Mouse (Mus musculus) embryonic facial prominence, embryonic 13.5 days (tissue): ENCODE measurements around the gene Ankrd22. TPM values are rescaled to one million over a fixed set of nuclear protein-coding genes. Genes with fewer than 3 reads are reported as not detected.

Experiments
- ATAC-seq: fragments of 200-750 bp; cut with Nextera tagmentation; 2 replicates; pipeline ENCODE4 v1.8.0; 2017; ENCODE audit warnings: low read depth; ENCODE audit not compliant: insufficient number of reproducible peaks, insufficient read depth, low FRiP score, low TSS enrichment
- H3K27ac ChIP-seq: fragments of 300-500 bp; sonication (generic); 2 replicates; pipeline ENCODE4 v1.5.1; 2015; ENCODE audit warnings: moderate library complexity, mild to moderate bottlenecking, inconsistent platforms
- H3K27me3 ChIP-seq: fragments of 300-500 bp; sonication (generic); 2 replicates; pipeline ENCODE4 v1.6.1; 2015; ENCODE audit warnings: mild to moderate bottlenecking, inconsistent platforms
- H3K36me3 ChIP-seq: fragments of 300-500 bp; sonication (generic); 2 replicates; pipeline ENCODE4 v1.6.1; 2015; ENCODE audit warnings: mild to moderate bottlenecking, inconsistent platforms
- H3K4me1 ChIP-seq: fragments of 300-500 bp; sonication (generic); 2 replicates; pipeline ENCODE4 v1.6.1; 2015; ENCODE audit warnings: inconsistent platforms
- H3K4me2 ChIP-seq: fragments of 300-500 bp; sonication (generic); 2 replicates; pipeline ENCODE4 v1.6.1; 2015; ENCODE audit warnings: moderate library complexity, mild to moderate bottlenecking, inconsistent platforms
- H3K4me3 ChIP-seq: fragments of 300-500 bp; sonication (generic); 2 replicates; pipeline ENCODE4 v1.5.1; 2015; ENCODE audit warnings: mild to moderate bottlenecking, inconsistent platforms
- H3K9ac ChIP-seq: fragments of 300-500 bp; sonication (generic); 2 replicates; pipeline ENCODE4 v1.6.1; 2015; ENCODE audit warnings: mild to moderate bottlenecking, inconsistent platforms
- H3K9me3 ChIP-seq: fragments of 300-500 bp; sonication (generic); 2 replicates; pipeline ENCODE4 v1.6.1; 2016; ENCODE audit warnings: inconsistent platforms
- WGBS: fragments of 180-500 bp; shearing (Covaris S2); methylation state at CpG from one replicate; pipeline ENCODE4 v1.1.7; 2015; ENCODE audit warnings: mixed read lengths; 5-methylcytosine and 5-hydroxymethylcytosine counted together
- polyA plus RNA-seq: library from polyadenylated mRNA; unstranded; fragments of >200 nt; fragmentation: Nextera tagmentation; extraction: Ambion mirVana; gene quantifications from 2 replicates; pipeline ENCODE4 v1.2.1, GENCODE M21; 2015

Ankrd22 gene
- polyA plus RNA-seq, 1 experiment from 2014 or later, result 3.9 TPM

GRCm38 (mm10) chr19:34198066-34198465, 32.2 kb upstream of the Ankrd22 start:
- H3K27ac ChIP-seq, result no peak overlapping the region
- no peak for ATAC-seq
- no peaks in the 10 kb centered on the region for H3K9me3 ChIP-seq
- H3K27me3 ChIP-seq, result no peaks in the 10 kb centered on the region
- no peak overlapping the region for H3K4me2 ChIP-seq
- H3K4me3 ChIP-seq, result no peak overlapping the region
- H3K9ac ChIP-seq, result no peak overlapping the region
- peaks cover 26% of the 10 kb centered on the region for H3K4me1 ChIP-seq
- no peaks in the 10 kb centered on the region for H3K36me3 ChIP-seq
- 100% methylated on average over 1 of the region's 1 CpGs for WGBS

GRCm38 (mm10) chr19:34195031-34195430, 29.2 kb upstream of the Ankrd22 start:
- WGBS, result 21% methylated on average over 2 of the region's 2 CpGs
- no peaks in the 10 kb centered on the region for H3K36me3 ChIP-seq
- ATAC-seq, result no peak
- peaks cover 31% of the 10 kb centered on the region for H3K4me1 ChIP-seq
- H3K9ac ChIP-seq, result no peak overlapping the region
- no peak overlapping the region for H3K27ac ChIP-seq
- H3K27me3 ChIP-seq, result peaks cover 8% of the 10 kb centered on the region
- H3K4me3 ChIP-seq, result no peak overlapping the region
- no peaks in the 10 kb centered on the region for H3K9me3 ChIP-seq
- H3K4me2 ChIP-seq, result peak overlapping the region; percentile 87; the same call in 1 of the 2 replicates

- peaks cover 10% of the 10 kb centered on the region for H3K27me3 ChIP-seq
- no peak for ATAC-seq
- no peak overlapping the region for H3K9ac ChIP-seq
- H3K9me3 ChIP-seq, result no peaks in the 10 kb centered on the region
- peak overlapping the region; percentile 66 for H3K4me3 ChIP-seq
- WGBS, result 61% methylated on average over 6 of the region's 6 CpGs
- no peak overlapping the region for H3K27ac ChIP-seq
- H3K36me3 ChIP-seq, result no peaks in the 10 kb centered on the region
- peaks cover 31% of the 10 kb centered on the region for H3K4me1 ChIP-seq
- H3K4me2 ChIP-seq, result peak overlapping the region; percentile 87
These were observed 28.4 kb upstream of the Ankrd22 start for GRCm38 (mm10) chr19:34194132-34194745.

DNA sequence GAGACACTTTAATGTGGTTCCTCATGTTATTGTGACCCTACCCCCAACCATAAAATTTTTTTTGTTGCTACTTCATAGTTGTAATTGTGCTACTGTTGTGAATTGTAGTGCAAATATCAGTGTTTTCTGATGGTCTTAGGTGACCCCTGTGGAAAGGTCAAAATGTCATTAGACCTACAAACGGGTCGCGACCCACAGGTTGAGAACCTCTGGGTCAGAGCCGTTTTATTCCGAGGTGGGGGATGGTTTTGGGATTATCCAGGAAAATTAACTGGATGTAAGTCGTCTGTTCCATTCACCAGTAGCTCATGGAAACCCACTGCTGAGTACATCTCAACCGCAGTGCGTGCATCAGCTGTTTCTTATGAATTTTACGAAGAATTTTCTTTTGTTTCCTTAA, 27.8 kb upstream of the Ankrd22 start:
- 26% methylated on average over 9 of the region's 9 CpGs for WGBS
- no peak for ATAC-seq
- Histone ChIP-seq H3K27me3 (peaks cover 10% of the 10 kb centered on the region), H3K9ac (no peak overlapping the region), H3K36me3 (no peaks in the 10 kb centered on the region), H3K4me3 (peak overlapping the region; percentile 66), H3K4me1 (peaks cover 31% of the 10 kb centered on the region), H3K9me3 (no peaks in the 10 kb centered on the region), H3K27ac (no peak overlapping the region), H3K4me2 (peak overlapping the region; percentile 87)

DNA sequence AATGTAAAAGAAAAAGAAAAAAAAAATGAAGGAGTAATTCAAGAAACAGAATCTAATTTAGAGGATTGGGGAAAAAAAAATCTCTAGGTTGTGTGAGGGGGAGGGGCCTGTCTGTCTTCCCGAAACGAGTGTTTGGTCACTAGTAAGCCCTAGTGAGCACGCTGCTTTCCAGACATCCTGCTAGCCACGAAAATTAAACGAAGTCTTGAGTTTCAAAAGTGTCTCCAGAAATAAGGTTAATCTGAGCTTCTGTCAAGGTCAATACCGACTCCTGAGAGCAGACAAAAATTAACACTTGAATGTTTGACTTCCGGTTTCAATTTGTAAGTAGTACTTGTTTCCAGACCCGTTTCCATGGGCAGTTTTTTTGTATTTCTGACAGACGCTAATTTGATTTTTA, 27.3 kb upstream of the Ankrd22 start:
- Histone ChIP-seq H3K4me2 (peak overlapping the region; percentile 87), H3K9me3 (no peaks in the 10 kb centered on the region), H3K4me3 (peak overlapping the region; percentile 66), H3K27me3 (peaks cover 10% of the 10 kb centered on the region), H3K27ac (no peak overlapping the region), H3K4me1 (peaks cover 31% of the 10 kb centered on the region), H3K9ac (peak overlapping the region; percentile 79; the same call in 1 of the 2 replicates), H3K36me3 (no peaks in the 10 kb centered on the region)
- 4% methylated on average over 9 of the region's 9 CpGs for WGBS
- no peak for ATAC-seq

GRCm38 (mm10) chr19:34192008-34192963, 26.4 kb upstream of the Ankrd22 start, which contains the start of gene Stambpl1:
Stambpl1 (plus strand) TSS chr19:34192229.
- peak; percentile 73 for ATAC-seq
- Histone ChIP-seq H3K27me3 (peaks cover 16% of the 10 kb centered on the region), H3K4me1 (peaks cover 27% of the 10 kb centered on the region), H3K27ac (peak within 1 kb of the TSS; percentile 71), H3K9me3 (no peaks in the 10 kb centered on the region), H3K9ac (peak within 1 kb of the TSS; percentile 79), H3K4me2 (peak within 1 kb of the TSS; percentile 87), H3K36me3 (no peaks in the 10 kb centered on the region), H3K4me3 (peak within 1 kb of the TSS; percentile 66)
- under 1% methylated on average over 62 of the region's 62 CpGs for WGBS

GRCm38 (mm10) chr19:34191645-34192007, 25.8 kb upstream of the Ankrd22 start:
- Histone ChIP-seq H3K4me1 (peaks cover 27% of the 10 kb centered on the region), H3K9me3 (no peaks in the 10 kb centered on the region), H3K9ac (no peak overlapping the region; the same call in 1 of the 2 replicates), H3K27ac (0 out of 2 replicates have a peak overlapping the region, but pooled peaks have one; percentile 71), H3K36me3 (no peaks in the 10 kb centered on the region), H3K4me2 (peak overlapping the region; percentile 87), H3K27me3 (peaks cover 16% of the 10 kb centered on the region), H3K4me3 (peak overlapping the region; percentile 66)
- peak; percentile 12; the same call in 1 of the 2 replicates for ATAC-seq
- 12% methylated on average over 10 of the region's 10 CpGs for WGBS

- H3K27ac ChIP-seq, result no peak overlapping the region
- no peak for ATAC-seq
- H3K36me3 ChIP-seq, result no peaks in the 10 kb centered on the region
- WGBS, result 84% methylated on average over 4 of the region's 4 CpGs
- no peak overlapping the region for H3K9ac ChIP-seq
- no peak overlapping the region for H3K4me2 ChIP-seq
- H3K27me3 ChIP-seq, result peaks cover 16% of the 10 kb centered on the region
- H3K4me1 ChIP-seq, result 0 out of 2 replicates have a peak, but pooled peaks cover 8% of the 10 kb centered on the region
- no peaks in the 10 kb centered on the region for H3K9me3 ChIP-seq
- no peak overlapping the region for H3K4me3 ChIP-seq
These were observed 21.0 kb upstream of the Ankrd22 start for GRCm38 (mm10) chr19:34186845-34187244.

GRCm38 (mm10) chr19:34182490-34182889, 16.6 kb upstream of the Ankrd22 start:
- no peaks in the 10 kb centered on the region for H3K9me3 ChIP-seq
- 76% methylated on average over 5 of the region's 5 CpGs for WGBS
- no peak overlapping the region for H3K4me3 ChIP-seq
- 0 out of 2 replicates have a peak, but pooled peaks cover 2% of the 10 kb centered on the region for H3K27me3 ChIP-seq
- no peak overlapping the region for H3K27ac ChIP-seq
- no peak overlapping the region for H3K4me2 ChIP-seq
- no peaks in the 10 kb centered on the region for H3K4me1 ChIP-seq
- no peak for ATAC-seq
- no peak overlapping the region for H3K9ac ChIP-seq
- no peaks in the 10 kb centered on the region for H3K36me3 ChIP-seq

- WGBS, result 73% methylated on average over 3 of the region's 3 CpGs
- Histone ChIP-seq H3K4me1 (no peaks in the 10 kb centered on the region), H3K27me3 (no peaks in the 10 kb centered on the region), H3K36me3 (no peaks in the 10 kb centered on the region), H3K4me2 (no peak overlapping the region), H3K9me3 (no peaks in the 10 kb centered on the region), H3K4me3 (no peak overlapping the region), H3K27ac (no peak overlapping the region), H3K9ac (no peak overlapping the region)
- no peak for ATAC-seq
These were observed 15.4 kb upstream of the Ankrd22 start for GRCm38 (mm10) chr19:34181234-34181633.

DNA sequence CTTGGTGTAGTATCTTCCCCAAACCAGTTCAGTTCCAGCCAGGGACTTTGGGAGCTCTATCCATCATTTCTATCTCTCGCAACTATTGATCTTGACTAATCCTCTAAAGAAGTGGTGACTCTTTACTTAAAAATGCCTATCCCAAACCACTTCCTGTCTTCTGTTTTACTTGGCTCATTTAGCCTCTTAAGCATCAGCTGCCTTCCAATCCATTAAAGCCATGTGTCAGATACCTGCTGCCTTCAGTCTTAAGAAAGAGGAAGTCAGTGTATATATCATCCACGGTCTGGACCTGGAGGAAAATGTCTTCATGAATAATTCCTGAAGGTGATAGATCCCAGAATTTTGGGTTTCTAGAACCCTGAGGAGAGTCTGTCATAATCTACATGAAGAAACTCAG, 14.5 kb upstream of the Ankrd22 start:
- 82% methylated on average over 2 of the region's 2 CpGs for WGBS
- no peak overlapping the region for H3K4me2 ChIP-seq
- H3K9ac ChIP-seq, result no peak overlapping the region
- H3K27ac ChIP-seq, result no peak overlapping the region
- H3K4me3 ChIP-seq, result no peak overlapping the region
- no peak for ATAC-seq
- no peaks in the 10 kb centered on the region for H3K4me1 ChIP-seq
- no peaks in the 10 kb centered on the region for H3K27me3 ChIP-seq
- no peaks in the 10 kb centered on the region for H3K9me3 ChIP-seq
- no peaks in the 10 kb centered on the region for H3K36me3 ChIP-seq
